Mouse (Mus musculus): ENCODE data around the gene Bmp7. TPM values are rescaled to one million over a fixed set of nuclear protein-coding genes. Genes with fewer than 3 reads are reported as not detected.

Bmp7 gene
- polyA plus RNA-seq, 1 experiment from 2014 or later, result 8.7 TPM

GRCm38 (mm10) chr2:172924961-172925360 is 15.2 kb downstream of the Bmp7 start:
- Histone ChIP-seq H3K9ac (ENCODE audit: low read length) (no peak overlapping the region), H3K27me3 (replicated peaks; ENCODE audit: control insufficient read depth, insufficient read depth, low read length) (no peaks in the 10 kb centered on the region), H3K4me1 (ENCODE audit: control insufficient read depth, insufficient read depth, low read length) (no peaks in the 10 kb centered on the region), H3K9me3 (replicated peaks; ENCODE audit: control insufficient read depth, low read length) (no peaks in the 10 kb centered on the region), H3K36me3 (ENCODE audit: control insufficient read depth, insufficient read depth, low read length) (no peaks in the 10 kb centered on the region), H3K4me2 (ENCODE audit: low read length) (no peak overlapping the region), H3K4me3 (ENCODE audit: low read depth, low read length) (no peak overlapping the region), H3K27ac (ENCODE audit: low read depth, low read length) (no peak overlapping the region)
- no peak for DNase-seq (ENCODE audit: low spot score)
- ATAC-seq, result no peak
- 40% methylated on average over 6 of the region's 6 CpGs for WGBS

- Histone ChIP-seq H3K9me3 (replicated peaks; ENCODE audit: control insufficient read depth, low read length) (no peaks in the 10 kb centered on the region), H3K4me3 (ENCODE audit: low read depth, low read length) (no peak overlapping the region), H3K9ac (ENCODE audit: low read length) (no peak overlapping the region), H3K27ac (ENCODE audit: low read depth, low read length) (no peak overlapping the region), H3K4me1 (ENCODE audit: control insufficient read depth, insufficient read depth, low read length) (no peaks in the 10 kb centered on the region), H3K4me2 (ENCODE audit: low read length) (no peak overlapping the region), H3K36me3 (ENCODE audit: control insufficient read depth, insufficient read depth, low read length) (no peaks in the 10 kb centered on the region), H3K27me3 (replicated peaks; ENCODE audit: control insufficient read depth, insufficient read depth, low read length) (no peaks in the 10 kb centered on the region)
- ATAC-seq, result no peak
- 91% methylated on average over 7 of the region's 7 CpGs for WGBS
- no peak for DNase-seq (ENCODE audit: low spot score)
Observed at GRCm38 (mm10) chr2:172923198-172923597, 16.9 kb downstream of the Bmp7 start.

- WGBS, result 35% methylated on average over 5 of the region's 5 CpGs
Observed at GRCm38 (mm10) chr2:172922597-172922996, 17.5 kb downstream of the Bmp7 start.

GRCm38 (mm10) chr2:172914018-172914417 is 26.1 kb downstream of the Bmp7 start:
- DNase-seq (ENCODE audit: low spot score) (no peak), ATAC-seq (no peak)
- Histone ChIP-seq H3K9me3 (replicated peaks; ENCODE audit: control insufficient read depth, low read length) (no peaks in the 10 kb centered on the region), H3K4me2 (ENCODE audit: low read length) (no peak overlapping the region), H3K36me3 (ENCODE audit: control insufficient read depth, insufficient read depth, low read length) (no peaks in the 10 kb centered on the region), H3K4me3 (ENCODE audit: low read depth, low read length) (no peak overlapping the region), H3K9ac (ENCODE audit: low read length) (no peak overlapping the region), H3K27ac (ENCODE audit: low read depth, low read length) (no peak overlapping the region), H3K4me1 (ENCODE audit: control insufficient read depth, insufficient read depth, low read length) (no peaks in the 10 kb centered on the region; the same call in 1 of the 2 replicates), H3K27me3 (replicated peaks; ENCODE audit: control insufficient read depth, insufficient read depth, low read length) (no peaks in the 10 kb centered on the region)
- 87% methylated on average over 14 of the region's 14 CpGs for WGBS

More at GRCm38 (mm10) chr2:172922597-172922996, 17.5 kb downstream of the Bmp7 start:
- Histone ChIP-seq H3K4me1 (ENCODE audit: control insufficient read depth, insufficient read depth, low read length) (no peaks in the 10 kb centered on the region), H3K4me2 (ENCODE audit: low read length) (no peak overlapping the region), H3K4me3 (ENCODE audit: low read depth, low read length) (no peak overlapping the region), H3K27me3 (replicated peaks; ENCODE audit: control insufficient read depth, insufficient read depth, low read length) (no peaks in the 10 kb centered on the region), H3K36me3 (ENCODE audit: control insufficient read depth, insufficient read depth, low read length) (no peaks in the 10 kb centered on the region), H3K9me3 (replicated peaks; ENCODE audit: control insufficient read depth, low read length) (no peaks in the 10 kb centered on the region), H3K9ac (ENCODE audit: low read length) (no peak overlapping the region), H3K27ac (ENCODE audit: low read depth, low read length) (no peak overlapping the region)
- no peak for ATAC-seq
- no peak for DNase-seq (ENCODE audit: low spot score)

- WGBS, result 42% methylated on average over 5 of the region's 5 CpGs
- Histone ChIP-seq H3K9ac (ENCODE audit: low read length) (no peak overlapping the region), H3K27me3 (replicated peaks; ENCODE audit: control insufficient read depth, insufficient read depth, low read length) (no peaks in the 10 kb centered on the region), H3K27ac (ENCODE audit: low read depth, low read length) (no peak overlapping the region), H3K4me2 (ENCODE audit: low read length) (no peak overlapping the region), H3K4me3 (ENCODE audit: low read depth, low read length) (no peak overlapping the region), H3K4me1 (ENCODE audit: control insufficient read depth, insufficient read depth, low read length) (no peaks in the 10 kb centered on the region; the same call in 1 of the 2 replicates), H3K36me3 (ENCODE audit: control insufficient read depth, insufficient read depth, low read length) (no peaks in the 10 kb centered on the region), H3K9me3 (replicated peaks; ENCODE audit: control insufficient read depth, low read length) (no peaks in the 10 kb centered on the region)
- no peak for DNase-seq (ENCODE audit: low spot score)
- no peak for ATAC-seq
Observed at GRCm38 (mm10) chr2:172911715-172912114, 28.4 kb downstream of the Bmp7 start.

- 82% methylated on average over 6 of the region's 6 CpGs for WGBS
- ATAC-seq, result no peak
- DNase-seq (ENCODE audit: low spot score), result no peak
- H3K4me2 ChIP-seq (ENCODE audit: low read length), result no peak overlapping the region
- H3K4me1 ChIP-seq (ENCODE audit: control insufficient read depth, insufficient read depth, low read length), result no peaks in the 10 kb centered on the region; the same call in 1 of the 2 replicates
- no peak overlapping the region for H3K9ac ChIP-seq (ENCODE audit: low read length)
- H3K27me3 ChIP-seq (replicated peaks; ENCODE audit: control insufficient read depth, insufficient read depth, low read length), result no peaks in the 10 kb centered on the region
- no peak overlapping the region for H3K27ac ChIP-seq (ENCODE audit: low read depth, low read length)
- no peak overlapping the region for H3K4me3 ChIP-seq (ENCODE audit: low read depth, low read length)
- H3K36me3 ChIP-seq (ENCODE audit: control insufficient read depth, insufficient read depth, low read length), result no peaks in the 10 kb centered on the region
- no peaks in the 10 kb centered on the region for H3K9me3 ChIP-seq (replicated peaks; ENCODE audit: control insufficient read depth, low read length)
Observed at GRCm38 (mm10) chr2:172911157-172911556, 29.0 kb downstream of the Bmp7 start.

- DNase-seq (ENCODE audit: low spot score) (no peak), ATAC-seq (no peak)
- no peaks in the 10 kb centered on the region; the same call in 1 of the 2 replicates for H3K4me1 ChIP-seq (ENCODE audit: control insufficient read depth, insufficient read depth, low read length)
- H3K27me3 ChIP-seq (replicated peaks; ENCODE audit: control insufficient read depth, insufficient read depth, low read length), result no peaks in the 10 kb centered on the region
- no peak overlapping the region for H3K4me3 ChIP-seq (ENCODE audit: low read depth, low read length)
- no peak overlapping the region for H3K4me2 ChIP-seq (ENCODE audit: low read length)
- no peak overlapping the region for H3K27ac ChIP-seq (ENCODE audit: low read depth, low read length)
- no peaks in the 10 kb centered on the region for H3K36me3 ChIP-seq (ENCODE audit: control insufficient read depth, insufficient read depth, low read length)
- H3K9ac ChIP-seq (ENCODE audit: low read length), result no peak overlapping the region
- H3K9me3 ChIP-seq (replicated peaks; ENCODE audit: control insufficient read depth, low read length), result no peaks in the 10 kb centered on the region
- WGBS, result 65% methylated on average over 6 of the region's 6 CpGs
Observed at GRCm38 (mm10) chr2:172909463-172909862, 30.7 kb downstream of the Bmp7 start.

GRCm38 (mm10) chr2:172906146-172906545 is 34.0 kb downstream of the Bmp7 start:
- no peaks in the 10 kb centered on the region for H3K4me1 ChIP-seq (ENCODE audit: control insufficient read depth, insufficient read depth, low read length)
- no peak overlapping the region for H3K27ac ChIP-seq (ENCODE audit: low read depth, low read length)
- no peak overlapping the region for H3K4me2 ChIP-seq (ENCODE audit: low read length)
- no peak for DNase-seq (ENCODE audit: low spot score)
- no peaks in the 10 kb centered on the region for H3K27me3 ChIP-seq (replicated peaks; ENCODE audit: control insufficient read depth, insufficient read depth, low read length)
- no peaks in the 10 kb centered on the region for H3K9me3 ChIP-seq (replicated peaks; ENCODE audit: control insufficient read depth, low read length)
- no peak overlapping the region for H3K9ac ChIP-seq (ENCODE audit: low read length)
- no peaks in the 10 kb centered on the region for H3K36me3 ChIP-seq (ENCODE audit: control insufficient read depth, insufficient read depth, low read length)
- ATAC-seq, result no peak
- no peak overlapping the region for H3K4me3 ChIP-seq (ENCODE audit: low read depth, low read length)
- 82% methylated on average over 9 of the region's 9 CpGs for WGBS

GRCm38 (mm10) chr2:172905057-172905456 is 35.1 kb downstream of the Bmp7 start:
- DNase-seq (ENCODE audit: low spot score), result no peak
- 96% methylated on average over 5 of the region's 5 CpGs for WGBS
- Histone ChIP-seq H3K4me1 (ENCODE audit: control insufficient read depth, insufficient read depth, low read length) (no peaks in the 10 kb centered on the region), H3K27me3 (replicated peaks; ENCODE audit: control insufficient read depth, insufficient read depth, low read length) (no peaks in the 10 kb centered on the region), H3K9ac (ENCODE audit: low read length) (no peak overlapping the region), H3K4me2 (ENCODE audit: low read length) (no peak overlapping the region), H3K27ac (ENCODE audit: low read depth, low read length) (no peak overlapping the region), H3K4me3 (ENCODE audit: low read depth, low read length) (no peak overlapping the region), H3K9me3 (replicated peaks; ENCODE audit: control insufficient read depth, low read length) (no peaks in the 10 kb centered on the region), H3K36me3 (ENCODE audit: control insufficient read depth, insufficient read depth, low read length) (no peaks in the 10 kb centered on the region)
- no peak for ATAC-seq

Measured in forebrain, embryonic 14.5 days (tissue).